Mouse (Mus musculus) G1E (cell line): Measurements from ENCODE around the gene Kank3. TPM values are rescaled to one million over a fixed set of nuclear protein-coding genes. Genes with fewer than 3 reads are reported as not detected.

Experiments
- ATAC-seq: 2 replicates; pipeline ENCODE4 v1.8.0; 2016; ENCODE audit warnings: mild to moderate bottlenecking; ENCODE audit not compliant: insufficient number of reproducible peaks, poor library complexity, low FRiP score, severe bottlenecking; ENCODE audit errors: extremely low read depth
- DNase-seq: peaks from one replicate; pipeline ENCODE4 v3.0.0; 2012; ENCODE audit warnings: low spot score
- H3K27me3 ChIP-seq: 2 replicates; pipeline ENCODE4 v1.6.1; 2012; ENCODE audit warnings: mild to moderate bottlenecking, low read length, inconsistent platforms; ENCODE audit not compliant: insufficient read depth
- H3K36me3 ChIP-seq: replicated peaks from 2 replicates; pipeline ENCODE3; 2012; ENCODE audit warnings: mild to moderate bottlenecking, inconsistent platforms
- H3K4me1 ChIP-seq: 2 replicates; pipeline ENCODE4 v1.6.1; 2012; ENCODE audit warnings: low read depth, low read length, inconsistent platforms, mixed read lengths; ENCODE audit not compliant: insufficient read depth
- H3K4me3 ChIP-seq: 2 replicates; pipeline ENCODE4 v1.5.1; 2012; ENCODE audit warnings: low read depth, mild to moderate bottlenecking, inconsistent platforms, low read length, moderate library complexity, mixed read lengths
- H3K9me3 ChIP-seq: replicated peaks from 2 replicates; pipeline ENCODE4 v1.6.1; 2012; ENCODE audit warnings: inconsistent platforms
- CTCF ChIP-seq: IDR thresholded peaks from 2 replicates; pipeline ENCODE4 v1.5.1; 2012; ENCODE audit warnings: low read depth, low read length, inconsistent platforms, mixed read lengths
- GATA1 ChIP-seq: IDR thresholded peaks from 2 replicates; pipeline ENCODE4 v1.6.1; 2012; ENCODE audit warnings: borderline replicate concordance, low read length, inconsistent platforms, mixed read lengths
- GATA2 ChIP-seq: IDR thresholded peaks from 2 replicates; pipeline ENCODE4 v1.6.1; 2012; ENCODE audit warnings: low read depth, low read length, inconsistent platforms, borderline replicate concordance
- POLR2AphosphoS5 ChIP-seq: IDR thresholded peaks from 2 replicates; pipeline ENCODE4 v1.6.1; 2012; ENCODE audit warnings: low read depth, low read length, inconsistent platforms; ENCODE audit not compliant: insufficient replicate concordance
- TAL1 ChIP-seq: conservative IDR thresholded peaks from 2 replicates; pipeline ENCODE4 v1.6.1; 2012; ENCODE audit warnings: low read depth, low read length, inconsistent platforms, mixed read lengths
- polyA plus RNA-seq: library from polyadenylated mRNA; stranded (reverse); fragments of >175 nt; gene quantifications from 2 replicates; pipeline ENCODE4 v1.2.3, GENCODE M21; 2012
- total RNA-seq, 2 experiments: library from RNA; stranded (forward) in 1 of 2; stranded (reverse) in 1 of 2; fragments of 200-1000 nt in 1 of 2; fragments of >200 nt in 1 of 2; fragmentation: Nextera tagmentation in 1 of 2; gene quantifications; 2 replicates each; pipeline ENCODE4 v1.2.3; 2014 to 2017

The Kank3 gene
- total and polyA plus RNA-seq, 3 experiments, result 1.1 to 6.6 (median 4.3) TPM

GRCm38 (mm10) chr17:33783408-33783807 is 26.9 kb upstream of the Kank3 start:
- Histone ChIP-seq H3K4me1 (no peaks in the 10 kb centered on the region), H3K4me3 (no peak overlapping the region), H3K9me3 (no peaks in the 10 kb centered on the region), H3K36me3 (no peaks in the 10 kb centered on the region), H3K27me3 (peaks cover 28% of the 10 kb centered on the region)
- TF ChIP-seq POLR2AphosphoS5 (no peak), GATA2 (no peak), GATA1 (no peak), CTCF (no peak)
- DNase-seq (no peak), ATAC-seq (no peak)

- H3K4me1 ChIP-seq, result no peaks in the 10 kb centered on the region
- DNase-seq (no peak), ATAC-seq (no peak)
Observed at GRCm38 (mm10) chr17:33784939-33785338, 25.4 kb upstream of the Kank3 start.

GRCm38 (mm10) chr17:33786375-33786774 is 23.9 kb upstream of the Kank3 start:
- ATAC-seq (no peak), DNase-seq (no peak)
- no peak for TF ChIP-seq POLR2AphosphoS5
- TF ChIP-seq GATA1, result no peak
- TF ChIP-seq TAL1, result no peak
- TF ChIP-seq GATA2, result no peak
- no peak for TF ChIP-seq CTCF
- Histone ChIP-seq H3K9me3 (no peaks in the 10 kb centered on the region), H3K4me1 (no peaks in the 10 kb centered on the region), H3K36me3 (no peaks in the 10 kb centered on the region), H3K4me3 (no peak overlapping the region), H3K27me3 (peaks cover 12% of the 10 kb centered on the region)

More at GRCm38 (mm10) chr17:33784939-33785338, 25.4 kb upstream of the Kank3 start:
- Histone ChIP-seq H3K9me3 (no peaks in the 10 kb centered on the region), H3K36me3 (no peaks in the 10 kb centered on the region), H3K27me3 (peaks cover 18% of the 10 kb centered on the region), H3K4me3 (no peak overlapping the region)
- TF ChIP-seq GATA1 (no peak), POLR2AphosphoS5 (no peak)

GRCm38 (mm10) chr17:33788732-33789131 is 21.6 kb upstream of the Kank3 start:
- H3K4me3 ChIP-seq, result no peak overlapping the region
- H3K4me1 ChIP-seq, result no peaks in the 10 kb centered on the region
- ATAC-seq, result no peak
- H3K9me3 ChIP-seq, result no peaks in the 10 kb centered on the region
- no peak for DNase-seq
- no peaks in the 10 kb centered on the region for H3K36me3 ChIP-seq
- H3K27me3 ChIP-seq, result peaks cover 4% of the 10 kb centered on the region; the same call in 1 of the 2 replicates
- TF ChIP-seq GATA2, result no peak
- TF ChIP-seq GATA1, result no peak
- no peak for TF ChIP-seq CTCF
- no peak for TF ChIP-seq TAL1
- no peak for TF ChIP-seq POLR2AphosphoS5

- Histone ChIP-seq H3K4me1 (no peaks in the 10 kb centered on the region), H3K36me3 (no peaks in the 10 kb centered on the region), H3K9me3 (no peaks in the 10 kb centered on the region), H3K4me3 (no peak overlapping the region), H3K27me3 (peaks cover 2% of the 10 kb centered on the region; the same call in 1 of the 2 replicates)
- TF ChIP-seq POLR2AphosphoS5 (no peak), CTCF (no peak), TAL1 (no peak), GATA1 (no peak), GATA2 (no peak)
- no peak for DNase-seq
- no peak for ATAC-seq
Observed at GRCm38 (mm10) chr17:33798306-33798705, 12.0 kb upstream of the Kank3 start.

GRCm38 (mm10) chr17:33799277-33799676 is 11.0 kb upstream of the Kank3 start:
- no peak overlapping the region for H3K4me3 ChIP-seq
- TF ChIP-seq GATA2 (no peak), GATA1 (no peak), CTCF (no peak), TAL1 (no peak), POLR2AphosphoS5 (no peak)
- DNase-seq (no peak), ATAC-seq (no peak)
- no peaks in the 10 kb centered on the region; the same call in 1 of the 2 replicates for H3K27me3 ChIP-seq
- peaks cover 2% of the 10 kb centered on the region; the same call in 1 of the 2 replicates for H3K4me1 ChIP-seq
- H3K9me3 ChIP-seq, result no peaks in the 10 kb centered on the region
- H3K36me3 ChIP-seq, result no peaks in the 10 kb centered on the region

- DNase-seq, result no peak
- no peak; the same call in 1 of the 2 replicates for ATAC-seq
Observed at GRCm38 (mm10) chr17:33802221-33802620, 8.1 kb upstream of the Kank3 start.

More at GRCm38 (mm10) chr17:33802221-33802620, 8.1 kb upstream of the Kank3 start:
- no peak overlapping the region for H3K4me3 ChIP-seq
- H3K4me1 ChIP-seq, result peaks cover 6% of the 10 kb centered on the region
- no peaks in the 10 kb centered on the region for H3K36me3 ChIP-seq
- no peak for TF ChIP-seq TAL1
- TF ChIP-seq GATA2, result no peak
- no peak for TF ChIP-seq POLR2AphosphoS5
- no peak for TF ChIP-seq GATA1
- TF ChIP-seq CTCF, result 0 out of 2 replicates have a peak, but pooled peaks have one; percentile 8
- no peaks in the 10 kb centered on the region for H3K9me3 ChIP-seq
- peaks cover 12% of the 10 kb centered on the region for H3K27me3 ChIP-seq
